Mouse (Mus musculus): ENCODE measurements around the gene Polr1e. TPM values are rescaled to one million over a fixed set of nuclear protein-coding genes. Genes with fewer than 3 reads are reported as not detected.
"Not testable (repeated sequence)": the region's sequence is repeated elsewhere in the genome, so short reads cannot be mapped to it uniquely, and the experiment has no call there.

The Polr1e gene
- total RNA-seq, 2 experiments from 2014 or later, result 3.8 to 4.0 TPM

DNA sequence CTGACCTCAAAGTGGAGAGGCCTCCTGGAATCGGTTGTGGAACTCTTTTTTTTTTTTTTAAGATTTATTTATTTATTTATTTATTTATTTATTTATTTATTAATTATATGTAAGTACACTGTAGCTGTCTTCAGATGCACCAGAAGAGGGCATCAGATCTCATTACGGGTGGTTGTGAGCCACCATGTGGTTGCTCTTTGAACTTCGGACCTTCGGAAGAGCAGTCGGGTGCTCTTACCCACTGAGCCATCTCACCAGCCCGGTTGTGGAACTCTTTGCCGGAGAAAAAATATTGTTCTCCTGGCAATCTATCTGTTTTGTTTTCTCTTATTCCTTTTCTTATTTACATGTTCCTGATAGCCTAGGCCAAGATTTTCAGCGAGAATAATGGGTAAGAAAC, 20.5 kb downstream of the Polr1e start:
- DNase-seq; intact Hi-C loops (cut with DNase I); H3K27ac ChIP-seq; H3K4me3 ChIP-seq: not testable (repeated sequence)
- TF ChIP-seq CTCF (IDR thresholded peaks at IDR 0.05), result peak; percentile 48

DNA sequence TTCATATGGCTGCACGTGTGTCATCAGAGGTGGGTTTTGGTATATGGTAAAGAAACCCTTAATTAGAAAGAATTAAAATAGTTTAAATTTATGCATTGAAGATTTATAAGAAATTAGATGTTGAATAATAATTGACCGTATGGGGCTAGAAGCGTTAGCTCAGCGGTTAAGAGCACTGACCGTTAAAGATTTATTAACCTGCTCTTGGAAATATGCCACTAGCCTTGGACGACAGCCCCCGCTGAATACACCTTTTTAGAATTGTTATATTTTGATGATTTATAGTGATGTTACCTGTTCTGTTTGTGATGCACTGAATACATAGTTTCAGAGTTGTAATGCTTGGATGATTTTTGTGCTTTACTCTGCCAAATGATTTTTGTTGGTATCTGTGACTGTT, 21.2 kb downstream of the Polr1e start:
- H3K4me3 ChIP-seq; DNase-seq; H3K27ac ChIP-seq; intact Hi-C loops (cut with DNase I): not testable (repeated sequence)

- intact Hi-C loops (cut with DNase I), result no loop called here
- DNase-seq, result no peak
- Histone ChIP-seq H3K4me3 (no peak overlapping the region), H3K27ac (no peak overlapping the region)
- TF ChIP-seq CTCF (IDR thresholded peaks at IDR 0.05), result no peak
These were observed 22.4 kb downstream of the Polr1e start for GRCm38 (mm10) chr4:45040795-45041194.

GRCm38 (mm10) chr4:45046679-45047078, 28.3 kb downstream of the Polr1e start:
- no peak overlapping the region for H3K4me3 ChIP-seq
- TF ChIP-seq CTCF (IDR thresholded peaks at IDR 0.05), result no peak
- intact Hi-C loops (cut with DNase I), result no loop called here
- no peak overlapping the region for H3K27ac ChIP-seq
- no peak for DNase-seq

DNA sequence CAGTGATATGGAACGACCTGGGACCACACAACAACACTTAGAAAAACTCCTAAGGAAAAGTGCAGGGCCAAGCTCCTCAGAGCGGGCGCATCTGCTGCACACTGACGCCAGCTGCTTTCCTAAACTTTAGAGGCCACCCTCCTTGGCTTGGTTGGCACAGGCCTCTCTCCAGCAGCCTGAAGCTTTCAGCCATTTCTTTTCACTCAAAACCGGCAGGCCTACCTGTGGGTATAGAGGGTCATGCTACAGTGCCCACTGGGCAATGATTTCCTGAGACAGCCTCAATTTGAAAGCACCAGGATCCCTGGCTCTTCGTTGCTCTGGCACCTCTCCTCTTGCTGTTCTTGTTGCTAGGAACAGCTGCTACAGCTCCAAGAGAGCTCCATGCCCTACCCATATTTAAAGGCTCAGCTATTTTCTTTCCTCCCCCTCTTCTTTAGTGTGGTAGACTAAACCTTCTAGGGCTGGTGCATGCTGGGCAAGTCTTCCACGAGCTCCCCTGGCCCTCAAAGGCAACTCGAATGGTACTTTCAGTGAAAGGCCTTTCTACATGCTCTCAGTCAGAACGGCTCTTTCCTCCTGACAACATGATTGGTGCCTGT, 29.0 kb downstream of the Polr1e start:
- intact Hi-C loops (cut with DNase I), result no loop called here
- Histone ChIP-seq H3K4me3 (no peak overlapping the region), H3K27ac (no peak overlapping the region)
- DNase-seq, result no peak
- TF ChIP-seq CTCF (IDR thresholded peaks at IDR 0.05), result no peak

DNA sequence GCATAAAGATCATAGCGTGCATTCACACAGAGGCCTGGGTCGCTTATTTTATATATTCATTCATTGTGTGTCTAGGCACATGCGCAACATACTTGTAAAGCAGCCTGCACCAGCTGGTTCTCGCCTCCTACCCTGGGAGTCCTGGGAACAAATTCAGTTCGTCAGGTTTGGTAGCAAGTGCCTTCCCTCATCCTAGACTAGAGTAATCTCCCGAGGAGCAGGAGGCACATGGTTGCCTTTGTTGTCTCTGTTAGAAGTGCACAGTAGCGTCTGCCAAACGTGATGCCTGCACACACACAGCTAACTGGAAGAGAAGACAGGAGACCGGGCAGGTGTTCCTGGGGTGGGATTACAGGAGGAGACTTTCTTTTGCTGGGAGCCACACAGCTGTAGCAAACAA, 29.6 kb downstream of the Polr1e start:
- Histone ChIP-seq H3K27ac (no peak overlapping the region), H3K4me3 (no peak overlapping the region)
- intact Hi-C loops (cut with DNase I), result no loop called here
- no peak for TF ChIP-seq CTCF (IDR thresholded peaks at IDR 0.05)
- no peak for DNase-seq

- no peak for DNase-seq
- peak; percentile 56 for TF ChIP-seq CTCF (IDR thresholded peaks at IDR 0.05)
- H3K4me3 ChIP-seq, result no peak overlapping the region
- intact Hi-C loops (cut with DNase I), result no loop called here
- H3K27ac ChIP-seq, result peak overlapping the region; percentile 56
These were observed 36.5 kb downstream of the Polr1e start for GRCm38 (mm10) chr4:45054862-45055261.

GRCm38 (mm10) chr4:45055451-45055850, 37.1 kb downstream of the Polr1e start:
- Histone ChIP-seq H3K27ac (peak overlapping the region; percentile 63), H3K4me3 (no peak overlapping the region)
- intact Hi-C loops (cut with DNase I), result no loop called here
- TF ChIP-seq CTCF (IDR thresholded peaks at IDR 0.05), result no peak
- DNase-seq, result peak; percentile 72

- H3K4me3 ChIP-seq; intact Hi-C loops (cut with DNase I); DNase-seq; H3K27ac ChIP-seq: not testable (repeated sequence)
These were observed 45.5 kb downstream of the Polr1e start for GRCm38 (mm10) chr4:45063836-45064235.

DNA sequence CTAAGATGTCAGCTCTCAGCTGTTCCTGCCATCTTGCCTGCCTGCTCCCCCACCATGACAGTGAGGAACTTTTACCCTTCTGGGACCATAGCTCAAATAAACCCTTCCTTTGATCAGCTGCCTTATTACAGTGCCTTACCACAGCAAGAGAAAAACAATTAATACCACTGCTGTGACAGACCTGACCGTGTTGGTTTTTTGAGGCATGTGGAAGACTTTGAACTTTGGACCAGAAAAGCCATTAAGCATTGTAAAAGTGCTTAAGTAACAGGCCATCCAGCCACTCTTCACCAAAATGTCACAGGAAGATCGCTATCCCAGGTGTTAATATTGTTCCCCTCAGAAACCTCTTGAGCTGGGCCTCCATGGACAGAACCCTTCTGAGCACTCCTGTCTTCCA, 46.2 kb downstream of the Polr1e start:
- Histone ChIP-seq H3K4me3 (no peak overlapping the region), H3K27ac (no peak overlapping the region)
- TF ChIP-seq CTCF (IDR thresholded peaks at IDR 0.05), result no peak
- intact Hi-C loops (cut with DNase I), result no loop called here
- no peak for DNase-seq

- no peak for DNase-seq
- H3K27ac ChIP-seq, result no peak overlapping the region
- no peak for TF ChIP-seq CTCF (IDR thresholded peaks at IDR 0.05)
These were observed 47.8 kb downstream of the Polr1e start for GRCm38 (mm10) chr4:45066036-45066730.

DNA sequence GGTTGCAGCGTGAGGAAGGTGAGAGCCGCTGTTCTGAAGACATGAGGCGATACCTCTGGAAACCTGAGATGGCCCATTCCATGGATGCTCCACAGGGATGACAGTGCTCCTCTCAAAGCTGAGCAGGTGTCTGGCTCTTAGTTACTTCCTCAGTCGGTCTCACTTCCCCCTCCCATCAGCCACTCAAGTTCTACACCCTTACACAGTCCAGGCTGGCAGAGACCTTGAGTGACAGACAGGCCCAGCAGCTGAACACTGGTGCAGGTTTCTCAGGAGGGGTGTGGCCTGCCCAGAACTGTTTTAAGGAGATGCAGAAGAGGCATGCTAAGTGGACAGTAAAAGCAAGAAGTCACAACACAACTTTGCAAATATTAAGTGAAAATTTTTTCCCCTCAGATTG, 49.4 kb downstream of the Polr1e start:
- Histone ChIP-seq H3K4me3 (no peak overlapping the region), H3K27ac (no peak overlapping the region)
- no peak for DNase-seq
- intact Hi-C loops (cut with DNase I), result no loop called here
- TF ChIP-seq CTCF (IDR thresholded peaks at IDR 0.05), result no peak

More at GRCm38 (mm10) chr4:45066036-45066730, 47.8 kb downstream of the Polr1e start:
- no peak overlapping the region for H3K4me3 ChIP-seq
- intact Hi-C loops (cut with DNase I), result no loop called here

DNA sequence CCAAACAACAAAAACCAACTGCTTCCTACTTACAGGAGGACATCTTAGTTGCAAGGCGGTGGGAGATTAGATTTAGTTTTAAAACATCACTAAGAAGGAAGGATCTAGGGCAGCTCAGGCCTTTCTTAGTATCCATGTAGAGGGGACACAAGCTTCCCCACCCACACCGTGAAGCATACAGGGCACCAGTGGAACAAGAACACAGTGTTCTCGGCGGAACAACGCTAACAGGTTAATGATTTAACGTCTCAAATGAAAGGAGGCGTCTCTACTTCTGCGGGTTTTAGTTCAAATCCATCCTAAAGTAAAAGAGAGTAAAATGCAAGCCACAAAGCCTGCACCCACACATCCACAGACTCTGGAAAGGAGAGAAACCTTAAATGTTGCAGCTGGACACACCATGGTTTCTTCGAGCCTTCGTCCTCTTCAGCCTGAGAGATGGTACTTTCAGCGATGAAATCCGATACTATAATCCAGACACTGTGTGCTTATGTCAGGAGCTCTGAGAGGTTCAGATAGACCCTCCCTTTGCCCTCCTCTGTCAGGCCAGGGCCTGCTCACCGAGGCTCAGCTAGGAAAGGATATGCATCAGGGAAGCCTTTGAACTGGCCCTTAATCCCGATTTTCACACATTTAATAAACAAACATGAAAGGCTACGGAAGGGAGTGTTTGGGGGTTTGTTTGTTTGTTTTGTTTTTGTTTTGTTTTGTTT, 54.0 kb downstream of the Polr1e start:
- Histone ChIP-seq H3K4me3 (no peak overlapping the region), H3K27ac (no peak overlapping the region)
- DNase-seq, result no peak
- TF ChIP-seq CTCF (IDR thresholded peaks at IDR 0.05), result no peak
- intact Hi-C loops (cut with DNase I), result no loop called here

Measured in gastrocnemius, adult 2 months (tissue).